Mouse (Mus musculus) bone marrow macrophage, adult 2 months (primary cell): ENCODE results near the gene Sfta2. TPM values are rescaled to one million over a fixed set of nuclear protein-coding genes. Genes with fewer than 3 reads are reported as not detected.

Experiments used
- H3K27ac ChIP-seq: 2 replicates; pipeline ENCODE4 v1.5.1; 2012; ENCODE audit warnings: low read depth, low read length; ENCODE audit not compliant: insufficient read depth
- H3K4me1 ChIP-seq: 2 replicates; pipeline ENCODE4 v1.6.1; 2012; ENCODE audit warnings: low read length; ENCODE audit not compliant: control insufficient read depth, insufficient read depth
- H3K4me3 ChIP-seq: 2 replicates; pipeline ENCODE4 v1.5.1; 2012; ENCODE audit warnings: mild to moderate bottlenecking, low read length, moderate library complexity; ENCODE audit not compliant: insufficient read depth
- CTCF ChIP-seq: IDR thresholded peaks from 2 replicates; pipeline ENCODE4 v1.5.1; 2012; ENCODE audit warnings: low read depth, mild to moderate bottlenecking, low read length, moderate library complexity
- POLR2A ChIP-seq: IDR thresholded peaks from 2 replicates; pipeline ENCODE4 v1.6.1; 2012; ENCODE audit warnings: mild to moderate bottlenecking, low read depth, low read length, borderline replicate concordance
- polyA plus RNA-seq: library from polyadenylated mRNA; stranded (reverse); fragments of >200 nt; gene quantifications from 2 replicates; pipeline ENCODE4 v1.2.4, GENCODE M21; 2012; ENCODE audit not compliant: missing spikeins, insufficient read depth, insufficient read length

Sfta2 gene
- polyA plus RNA-seq, 1 experiment = not detected

DNA sequence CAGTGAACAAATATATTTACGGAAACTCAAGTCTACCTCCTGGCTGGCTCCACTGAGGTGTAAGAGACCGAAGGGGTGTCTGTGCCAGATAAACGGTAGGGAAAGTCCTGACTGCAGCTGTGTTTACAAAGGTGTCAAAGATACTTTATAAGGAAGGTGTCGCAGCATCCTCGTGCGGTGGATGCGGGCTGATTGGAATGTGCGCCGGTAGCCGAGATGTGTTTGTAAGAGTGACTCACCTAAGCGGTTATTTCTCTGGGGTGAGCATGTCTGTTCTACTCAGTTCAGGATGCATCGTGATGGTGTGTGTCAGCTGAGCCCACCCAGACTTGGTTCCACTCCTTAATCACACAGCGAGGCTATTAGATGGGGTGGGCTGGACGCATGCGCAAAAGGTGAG, 9.6 kb upstream of the Sfta2 start:
- Histone ChIP-seq H3K27ac (no peak overlapping the region), H3K4me3 (no peak overlapping the region), H3K4me1 (peaks cover 3% of the 10 kb centered on the region; the same call in 1 of the 2 replicates)
- TF ChIP-seq POLR2A (no peak), CTCF (no peak)

DNA sequence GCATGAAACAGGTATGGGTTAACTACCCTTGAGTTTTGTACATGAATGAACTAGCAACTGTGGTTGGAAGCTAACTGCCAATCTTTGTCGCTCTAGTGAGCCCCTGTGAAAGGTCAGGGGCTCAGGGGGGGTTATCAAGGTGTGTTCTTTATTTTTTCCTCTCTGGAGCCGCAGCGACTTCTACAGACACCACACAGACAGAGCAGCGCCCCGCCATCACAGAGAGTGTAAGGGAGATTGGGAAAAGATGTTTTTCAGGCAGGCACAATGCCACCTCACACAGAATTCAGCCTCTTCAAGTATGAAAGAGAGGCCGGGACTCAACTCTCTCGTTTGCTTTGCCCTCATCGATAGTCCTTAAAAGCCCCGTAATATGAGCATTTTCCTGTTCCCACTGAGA, 9.2 kb upstream of the Sfta2 start:
- TF ChIP-seq CTCF = no peak
- TF ChIP-seq POLR2A = no peak
- H3K4me1 ChIP-seq = peaks cover 3% of the 10 kb centered on the region; the same call in 1 of the 2 replicates
- no peak overlapping the region for H3K27ac ChIP-seq
- H3K4me3 ChIP-seq = no peak overlapping the region

DNA sequence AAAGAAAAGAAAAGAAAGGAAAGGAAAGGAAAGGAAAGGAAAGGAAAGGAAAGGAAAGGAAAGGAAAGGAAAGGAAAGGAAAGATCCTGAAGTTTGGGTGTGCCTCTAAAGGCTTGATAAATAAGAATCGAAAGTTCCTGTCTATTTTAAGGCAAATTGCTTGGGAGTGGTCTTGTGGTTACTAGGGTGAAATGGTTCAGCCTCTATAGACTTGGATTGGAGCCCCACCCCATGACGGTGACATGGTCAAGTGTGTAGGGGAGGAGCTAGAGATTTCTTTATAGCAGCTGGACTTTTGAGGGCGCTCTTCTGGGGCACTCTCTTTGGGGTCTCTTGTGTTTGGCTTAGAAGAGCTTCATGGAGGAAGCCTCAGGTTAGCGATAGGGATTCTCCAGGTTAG, 7.6 kb upstream of the Sfta2 start:
- no peak overlapping the region for H3K27ac ChIP-seq
- no peak overlapping the region for H3K4me3 ChIP-seq
- TF ChIP-seq POLR2A (no peak), CTCF (no peak)
- H3K4me1 ChIP-seq = peaks cover 3% of the 10 kb centered on the region; the same call in 1 of the 2 replicates

DNA sequence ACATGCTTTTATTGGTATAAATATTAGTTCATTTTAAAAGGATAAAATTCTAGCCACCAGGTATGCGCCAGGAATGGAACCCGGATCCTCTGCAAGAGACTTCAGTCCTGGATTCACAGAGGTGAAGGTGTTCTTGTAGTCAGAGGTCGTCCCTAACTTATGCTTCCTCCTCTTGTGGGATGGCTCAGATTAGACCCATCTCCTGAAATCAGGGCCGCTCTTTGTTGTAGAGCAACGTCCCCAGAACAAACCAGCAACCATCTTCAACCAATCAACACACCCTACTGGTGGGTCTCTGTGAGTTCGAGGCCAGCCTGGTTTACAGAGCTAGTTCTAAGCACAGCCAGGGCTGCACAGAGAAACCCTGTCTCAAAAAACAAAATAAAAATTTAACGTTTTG, 6.9 kb upstream of the Sfta2 start:
- Histone ChIP-seq H3K27ac (no peak overlapping the region), H3K4me3 (no peak overlapping the region), H3K4me1 (peaks cover 3% of the 10 kb centered on the region; the same call in 1 of the 2 replicates)
- no peak for TF ChIP-seq CTCF
- no peak for TF ChIP-seq POLR2A

DNA sequence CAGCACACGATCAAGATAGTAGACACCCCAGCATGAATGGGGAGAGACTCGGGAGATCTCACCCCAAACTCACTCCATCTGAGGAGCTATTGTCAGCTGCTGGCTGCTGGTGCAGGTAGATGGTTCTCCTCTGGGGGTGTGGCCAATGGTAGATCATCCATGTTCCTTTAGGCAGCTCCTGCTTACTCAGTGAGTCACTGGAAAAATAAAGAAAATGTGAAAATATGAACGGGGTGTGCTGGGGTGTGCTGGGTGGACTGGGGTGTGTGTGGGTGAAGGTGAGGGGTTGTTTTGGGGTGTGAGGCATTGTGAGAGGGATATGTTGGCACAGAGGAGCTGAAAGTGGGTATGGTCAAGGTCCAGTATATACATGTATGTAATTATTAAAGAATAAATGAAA, 4.0 kb upstream of the Sfta2 start:
- no peaks in the 10 kb centered on the region for H3K4me1 ChIP-seq
- no peak overlapping the region for H3K4me3 ChIP-seq
- TF ChIP-seq CTCF = no peak
- TF ChIP-seq POLR2A = no peak
- no peak overlapping the region for H3K27ac ChIP-seq

DNA sequence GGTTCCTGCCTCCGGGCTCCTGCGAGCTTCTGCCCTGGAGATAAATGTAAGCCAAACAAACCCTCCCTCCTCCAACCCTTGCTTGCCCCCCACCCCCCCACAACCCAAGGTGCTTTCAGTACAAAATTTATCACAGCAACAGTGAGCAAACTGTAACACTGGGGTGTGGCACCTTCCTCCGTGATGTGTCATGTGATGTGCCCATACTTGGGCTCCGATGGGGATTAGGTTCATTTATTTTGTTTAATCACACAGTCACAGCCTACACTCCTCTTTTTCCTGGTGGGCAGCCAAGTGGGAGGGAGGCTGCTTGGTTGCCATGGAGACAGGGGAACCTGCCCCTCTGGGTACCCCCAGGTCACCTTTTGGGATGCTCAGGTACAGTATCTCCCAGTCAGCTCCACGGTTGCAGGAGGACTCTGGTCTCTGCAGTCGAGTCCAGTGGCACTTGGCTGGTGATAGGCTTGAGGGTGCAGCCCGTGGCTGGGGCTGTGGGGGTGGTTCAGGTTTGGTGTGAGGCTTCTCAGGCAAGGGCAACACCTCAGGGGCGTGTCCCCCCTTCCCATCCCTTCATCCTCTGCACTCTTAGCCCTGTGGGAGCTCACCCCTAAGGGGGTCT, 496 bp downstream of the Sfta2 start:
- no peaks in the 10 kb centered on the region for H3K4me1 ChIP-seq
- H3K27ac ChIP-seq = no peak overlapping the region
- no peak overlapping the region for H3K4me3 ChIP-seq
- TF ChIP-seq POLR2A = no peak
- TF ChIP-seq CTCF = no peak

DNA sequence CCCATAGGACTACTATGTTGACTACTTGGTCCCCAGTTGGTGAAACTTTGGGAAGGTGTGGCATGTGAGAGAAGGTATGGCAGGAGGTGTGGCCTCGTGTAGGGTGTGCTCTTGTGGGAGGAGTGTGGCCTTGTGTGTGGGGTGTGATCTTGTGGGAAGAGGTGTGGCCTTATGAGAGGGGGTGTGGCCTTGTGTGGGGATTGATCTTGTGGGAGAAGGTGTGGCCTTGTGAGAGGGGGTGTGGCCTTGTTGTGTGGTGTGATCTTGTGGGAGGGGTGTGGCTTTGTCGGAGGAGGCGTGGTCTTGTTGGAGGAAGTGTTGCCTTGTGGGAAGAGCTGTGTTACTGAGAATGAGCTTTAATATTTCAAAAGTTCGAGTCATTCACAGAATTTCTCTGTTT, 15.8 kb downstream of the Sfta2 start:
- TF ChIP-seq POLR2A = no peak
- no peak for TF ChIP-seq CTCF
- no peak overlapping the region for H3K27ac ChIP-seq
- H3K4me1 ChIP-seq = no peaks in the 10 kb centered on the region; the same call in 1 of the 2 replicates
- no peak overlapping the region for H3K4me3 ChIP-seq

DNA sequence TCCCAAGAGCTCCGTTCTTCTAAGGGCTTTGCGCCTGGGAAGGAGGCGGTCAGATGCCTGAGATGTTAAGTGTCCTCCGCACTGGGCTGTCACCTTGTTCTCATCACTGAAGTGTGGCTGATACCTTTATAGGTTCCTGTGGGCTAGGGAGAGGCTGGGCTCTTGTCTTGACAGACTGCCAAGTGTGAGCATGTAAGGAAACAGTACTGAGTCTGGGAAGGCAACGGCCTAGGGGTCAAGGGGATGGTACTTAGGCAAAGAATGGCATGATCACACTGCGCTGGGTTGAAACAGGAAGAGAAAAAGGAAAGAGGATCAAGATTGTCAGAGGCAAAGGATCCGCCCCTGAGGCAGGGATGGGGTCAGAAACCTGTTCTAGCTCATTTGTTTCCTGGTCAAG, 25.2 kb downstream of the Sfta2 start, which contains the start of gene Gm9573:
Gene Gm9573 (minus strand): TSS at position 101 of the 400 bp plus-strand sequence.
- TF ChIP-seq CTCF (no peak), POLR2A (no peak)
- no peak within 1 kb of the TSS for H3K4me3 ChIP-seq
- no peak within 1 kb of the TSS for H3K27ac ChIP-seq
- 0 out of 2 replicates have a peak, but pooled peaks cover 2% of the 10 kb centered on the region for H3K4me1 ChIP-seq

DNA sequence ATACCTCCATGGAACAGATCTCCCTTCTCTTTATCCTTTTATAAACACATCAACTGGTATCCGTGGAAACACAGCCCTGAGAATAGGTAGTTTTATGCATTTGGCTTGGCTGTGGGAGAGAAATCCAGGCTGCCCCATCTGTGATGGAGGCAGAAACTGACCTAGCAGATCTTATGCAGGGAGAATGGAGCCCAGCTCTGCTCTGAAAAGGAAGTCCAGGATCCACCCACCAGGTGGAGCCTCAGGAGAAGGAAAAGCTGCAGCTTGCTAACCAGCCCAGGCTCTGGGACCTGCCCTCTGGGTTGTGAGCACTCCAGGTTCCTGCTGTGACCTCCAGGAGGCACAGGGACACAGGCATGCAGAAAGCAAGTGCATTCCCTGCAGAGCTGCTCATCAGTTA, 32.6 kb downstream of the Sfta2 start:
- no peak for TF ChIP-seq POLR2A
- TF ChIP-seq CTCF = no peak

DNA sequence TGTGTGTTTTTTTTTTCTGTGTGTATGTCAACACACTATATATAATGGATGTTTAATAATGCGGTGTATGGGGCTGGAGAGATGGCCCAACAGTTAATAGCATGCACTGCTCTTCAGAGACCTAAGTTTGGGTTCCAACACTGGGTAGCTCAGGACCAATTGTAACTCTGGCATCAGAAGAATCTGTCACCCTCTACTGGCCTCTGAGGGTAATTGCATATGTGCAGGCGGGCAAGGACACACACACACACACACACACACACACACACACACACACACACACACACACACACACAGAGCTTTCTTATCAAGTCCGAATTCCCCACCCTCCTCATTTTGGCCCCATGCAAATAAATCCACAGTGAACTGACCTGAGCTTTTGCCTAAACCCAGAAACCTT, 33.9 kb downstream of the Sfta2 start:
- H3K4me1 ChIP-seq = no peaks in the 10 kb centered on the region
- no peak overlapping the region for H3K4me3 ChIP-seq
- no peak overlapping the region for H3K27ac ChIP-seq
- TF ChIP-seq POLR2A = no peak

More for the DNA sequence above, 32.6 kb downstream of the Sfta2 start:
- Histone ChIP-seq H3K4me1 (no peaks in the 10 kb centered on the region), H3K4me3 (no peak overlapping the region), H3K27ac (no peak overlapping the region)
